Mouse (Mus musculus) liver, adult 2 months (tissue): ENCODE results near the gene Clpb. TPM values are rescaled to one million over a fixed set of nuclear protein-coding genes. Genes with fewer than 3 reads are reported as not detected.

Experiments used
- DNase-seq: peaks from one replicate; pipeline ENCODE4 v3.0.0-alpha.2; 2011; ENCODE audit warnings: low read depth, low spot score; ENCODE audit errors: extremely low read depth
- H3K27ac ChIP-seq: fragments of 200-500 bp; replicated peaks from 2 replicates; pipeline ENCODE4 v1.5.1; 2012; ENCODE audit warnings: low read depth, mild to moderate bottlenecking, control low read depth, inconsistent platforms, low read length; ENCODE audit not compliant: insufficient read depth
- H3K27me3 ChIP-seq: fragments of 200-500 bp; 2 replicates; pipeline ENCODE4 v1.6.1; 2012; ENCODE audit warnings: mild to moderate bottlenecking, moderate library complexity, low read length, inconsistent platforms; ENCODE audit not compliant: control insufficient read depth, insufficient read depth
- H3K36me3 ChIP-seq: fragments of 200-500 bp; 2 replicates; pipeline ENCODE4 v1.6.1; 2012; ENCODE audit warnings: low read length, inconsistent platforms; ENCODE audit not compliant: control insufficient read depth, insufficient read depth
- H3K4me1 ChIP-seq: fragments of 200-500 bp; 2 replicates; pipeline ENCODE4 v1.6.1; 2011; ENCODE audit warnings: low read length; ENCODE audit not compliant: control insufficient read depth, insufficient read depth
- H3K4me3 ChIP-seq: fragments of 200-500 bp; 2 replicates; pipeline ENCODE4 v1.5.1; 2011; ENCODE audit warnings: low read depth, mild to moderate bottlenecking, control low read depth, low read length, moderate library complexity; ENCODE audit not compliant: insufficient read depth
- H3K79me2 ChIP-seq: fragments of 200-500 bp; 2 replicates; pipeline ENCODE4 v1.6.1; 2012; ENCODE audit warnings: inconsistent platforms, mild to moderate bottlenecking, low read length, moderate library complexity; ENCODE audit not compliant: control insufficient read depth, insufficient read depth
- H3K9ac ChIP-seq: fragments of 200-500 bp; 2 replicates; pipeline ENCODE4 v1.6.1; 2012; ENCODE audit warnings: low read depth, mild to moderate bottlenecking, control low read depth, inconsistent platforms, low read length
- CTCF ChIP-seq: fragments of 200-500 bp; IDR thresholded peaks from 2 replicates; pipeline ENCODE4 v1.5.1; 2011; ENCODE audit warnings: low read depth, low read length, control low read depth
- POLR2A ChIP-seq: fragments of 200-500 bp; IDR thresholded peaks from 2 replicates; pipeline ENCODE4 v1.6.1; 2011; ENCODE audit warnings: low read length, control low read depth; ENCODE audit not compliant: insufficient read depth; ENCODE audit errors: extremely low read depth
- WGBS: fragments of 180-500 bp; shearing (Covaris S2); methylation state at CpG from one replicate; pipeline ENCODE4 v1.1.7; 2018; 5-methylcytosine and 5-hydroxymethylcytosine counted together
- polyA plus RNA-seq: library from polyadenylated mRNA; depleted of rRNA; stranded (reverse); fragments of >200 nt; gene quantifications from 2 replicates; pipeline ENCODE4 v1.2.3, GENCODE M21; 2012
- total RNA-seq: library from RNA; depleted of rRNA; stranded (reverse); fragments of >200 nt; gene quantifications from 2 replicates; pipeline ENCODE4 v1.2.3, GENCODE M21; 2014

The Clpb gene
- total and polyA plus RNA-seq, 2 experiments, result 36.4 to 43.2 TPM

GRCm38 (mm10) chr7:101767335-101767907, 104.0 kb downstream of the Clpb start:
- 72% methylated on average over 5 of the region's 5 CpGs for WGBS

DNA sequence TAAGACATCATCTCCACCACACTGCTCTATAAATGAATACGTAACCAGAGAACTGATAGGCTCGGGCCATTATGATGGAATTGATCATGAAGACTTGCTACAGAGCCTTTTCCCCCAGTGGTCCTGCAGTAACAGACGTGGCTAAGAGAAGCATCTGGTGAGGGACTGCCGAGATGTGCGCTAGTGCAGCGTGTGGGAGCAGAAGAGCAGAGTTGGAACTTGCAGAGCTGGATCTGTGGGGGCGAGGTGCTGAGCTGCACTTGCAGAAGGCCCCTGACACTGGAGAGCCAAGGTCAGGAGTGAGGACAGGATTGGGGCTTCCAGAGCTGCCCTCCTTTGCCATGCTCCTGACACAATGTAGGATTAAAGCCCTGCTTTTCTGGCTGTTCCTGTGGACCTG, 106.6 kb downstream of the Clpb start:
- no peak for DNase-seq
- Histone ChIP-seq H3K27ac (no peak overlapping the region), H3K4me1 (no peaks in the 10 kb centered on the region), H3K9ac (no peak overlapping the region), H3K79me2 (no peaks in the 10 kb centered on the region), H3K4me3 (no peak overlapping the region), H3K27me3 (no peaks in the 10 kb centered on the region), H3K36me3 (no peaks in the 10 kb centered on the region)
- whole genome bisulfite sequencing, result 93% methylated on average over 7 of the region's 7 CpGs
- TF ChIP-seq POLR2A, result no peak
- TF ChIP-seq CTCF, result no peak

More at GRCm38 (mm10) chr7:101767335-101767907, 104.0 kb downstream of the Clpb start:
- H3K36me3 ChIP-seq, result no peaks in the 10 kb centered on the region; the same call in 1 of the 2 replicates
- no peak overlapping the region for H3K4me3 ChIP-seq
- H3K27ac ChIP-seq, result no peak overlapping the region
- DNase-seq, result no peak
- H3K4me1 ChIP-seq, result no peaks in the 10 kb centered on the region
- no peak overlapping the region for H3K9ac ChIP-seq
- H3K79me2 ChIP-seq, result no peaks in the 10 kb centered on the region
- H3K27me3 ChIP-seq, result no peaks in the 10 kb centered on the region
- no peak for TF ChIP-seq CTCF
- no peak for TF ChIP-seq POLR2A

GRCm38 (mm10) chr7:101771604-101772003, 108.2 kb downstream of the Clpb start:
- Histone ChIP-seq H3K27me3 (no peaks in the 10 kb centered on the region), H3K9ac (no peak overlapping the region), H3K27ac (no peak overlapping the region), H3K4me1 (no peaks in the 10 kb centered on the region), H3K36me3 (no peaks in the 10 kb centered on the region), H3K4me3 (no peak overlapping the region), H3K79me2 (no peaks in the 10 kb centered on the region)
- TF ChIP-seq POLR2A, result no peak
- no peak for TF ChIP-seq CTCF
- no peak for DNase-seq
- 84% methylated on average over 1 of the region's 1 CpGs for WGBS

- Histone ChIP-seq H3K36me3 (no peaks in the 10 kb centered on the region), H3K79me2 (no peaks in the 10 kb centered on the region), H3K9ac (no peak overlapping the region), H3K27me3 (no peaks in the 10 kb centered on the region), H3K4me3 (no peak overlapping the region), H3K4me1 (no peaks in the 10 kb centered on the region), H3K27ac (no peak overlapping the region)
- WGBS, result 83% methylated on average over 8 of the region's 8 CpGs
- TF ChIP-seq CTCF (no peak), POLR2A (no peak)
- no peak for DNase-seq
Observed at GRCm38 (mm10) chr7:101772687-101773086, 109.3 kb downstream of the Clpb start.

GRCm38 (mm10) chr7:101777053-101777452, 113.6 kb downstream of the Clpb start:
- Histone ChIP-seq H3K27me3 (no peaks in the 10 kb centered on the region), H3K27ac (no peak overlapping the region), H3K4me1 (no peaks in the 10 kb centered on the region), H3K9ac (no peak overlapping the region), H3K79me2 (no peaks in the 10 kb centered on the region), H3K4me3 (no peak overlapping the region), H3K36me3 (peaks cover 2% of the 10 kb centered on the region; the same call in 1 of the 2 replicates)
- no peak for TF ChIP-seq CTCF
- no peak for TF ChIP-seq POLR2A
- no peak for DNase-seq
- WGBS, result 98% methylated on average over 1 of the region's 1 CpGs

- no peaks in the 10 kb centered on the region for H3K36me3 ChIP-seq
- no peak for DNase-seq
- no peak for TF ChIP-seq CTCF
- TF ChIP-seq POLR2A, result no peak
- no peak within 1 kb of the TSS for H3K9ac ChIP-seq
- WGBS, result 3% methylated on average over 45 of the region's 45 CpGs
- no peaks in the 10 kb centered on the region for H3K79me2 ChIP-seq
- H3K27ac ChIP-seq, result no peak within 1 kb of the TSS
- peaks cover 14% of the 10 kb centered on the region for H3K27me3 ChIP-seq
- H3K4me3 ChIP-seq, result no peak within 1 kb of the TSS
- peaks cover 6% of the 10 kb centered on the region; the same call in 1 of the 2 replicates for H3K4me1 ChIP-seq
Observed at GRCm38 (mm10) chr7:101817861-101818401, 154.5 kb downstream of the Clpb start, which contains the start of gene Phox2a. Phox2a (plus strand) TSS chr7:101818313.
